Mouse (Mus musculus): Measurements from ENCODE around the gene Kcnc3.

Gene Kcnc3

DNA sequence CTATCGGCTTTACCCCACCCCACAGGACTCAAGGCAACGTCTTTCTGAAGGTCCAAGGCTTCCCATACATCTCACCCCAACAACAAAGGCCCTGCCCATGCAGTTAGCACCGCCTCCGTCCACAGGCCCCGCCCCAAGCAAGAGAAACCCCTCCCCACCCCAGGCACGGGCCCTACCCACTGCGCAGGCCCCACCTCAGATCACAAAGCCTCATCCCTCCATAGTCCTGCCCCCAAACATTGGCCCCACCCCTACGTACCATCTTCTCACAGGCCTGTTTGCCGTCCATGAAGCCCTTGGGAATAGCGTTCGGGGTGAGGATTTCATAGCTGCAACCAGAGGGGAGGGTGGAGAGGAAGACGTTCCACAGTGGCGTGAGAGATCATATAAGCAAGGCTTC lies 42.2 kb downstream of the Kcnc3 start:
- DNase-seq = no peak

DNA sequence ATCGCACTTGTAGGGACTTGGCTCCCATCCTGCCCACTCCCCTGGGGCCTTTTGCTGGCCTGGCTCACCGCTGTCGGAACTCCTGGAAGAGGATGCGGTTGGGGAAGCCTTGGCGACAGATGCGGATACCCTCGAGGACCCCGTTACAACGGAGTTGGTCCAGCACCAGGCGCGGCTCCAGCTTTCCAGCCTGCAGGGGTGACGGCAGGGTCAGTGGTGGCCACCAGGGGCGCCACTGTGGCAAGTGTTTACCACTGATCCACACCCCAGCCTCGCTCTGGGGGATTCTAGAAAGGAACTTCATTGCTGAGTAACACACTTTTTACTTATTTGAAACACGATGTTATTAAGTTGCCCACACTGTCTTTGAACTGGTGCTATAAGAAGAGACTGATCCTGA lies 42.9 kb downstream of the Kcnc3 start:
- DNase-seq = peak in 1 of 2 experiments; percentile 56

DNA sequence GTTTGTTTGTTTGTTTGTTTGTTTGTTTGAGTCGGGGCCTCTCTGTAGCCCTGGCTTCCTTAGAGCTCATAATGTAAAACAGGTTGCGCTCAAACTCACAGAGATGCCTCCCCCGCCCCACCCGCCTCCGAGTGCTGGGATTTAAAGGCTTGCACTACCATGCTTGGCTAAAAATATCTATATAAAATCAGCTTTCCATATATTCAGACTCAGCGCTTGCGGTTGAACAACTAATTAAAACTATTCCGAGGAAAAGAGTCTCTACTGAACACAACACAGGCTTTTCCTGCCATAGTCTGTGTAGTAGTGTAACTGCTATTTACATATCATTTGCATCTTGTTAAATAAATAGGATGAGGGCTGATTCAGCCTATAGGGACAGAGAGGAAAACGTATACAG lies 46.2 kb downstream of the Kcnc3 start:
- no peak for DNase-seq

DNA sequence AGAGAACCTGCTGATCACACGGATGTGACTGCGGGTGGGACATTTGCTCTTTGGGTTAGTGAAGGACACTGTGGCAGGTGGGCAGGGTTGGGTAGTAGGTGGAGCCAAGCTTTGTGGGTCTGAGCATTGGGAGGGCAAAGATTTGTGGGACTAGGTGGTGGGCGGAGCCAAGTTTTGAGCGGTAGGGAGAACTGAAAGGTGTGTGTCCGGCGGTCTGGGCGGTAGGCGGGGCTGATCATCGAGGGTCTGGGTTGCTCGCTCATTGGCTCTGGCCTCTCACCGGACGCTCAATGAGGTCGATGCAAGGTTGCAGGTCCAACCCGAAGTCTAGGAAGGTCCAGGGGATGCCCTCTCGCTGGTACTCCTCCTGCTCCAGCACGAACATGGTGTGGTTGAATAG lies 48.2 kb downstream of the Kcnc3 start:
- DNase-seq = no peak

DNA sequence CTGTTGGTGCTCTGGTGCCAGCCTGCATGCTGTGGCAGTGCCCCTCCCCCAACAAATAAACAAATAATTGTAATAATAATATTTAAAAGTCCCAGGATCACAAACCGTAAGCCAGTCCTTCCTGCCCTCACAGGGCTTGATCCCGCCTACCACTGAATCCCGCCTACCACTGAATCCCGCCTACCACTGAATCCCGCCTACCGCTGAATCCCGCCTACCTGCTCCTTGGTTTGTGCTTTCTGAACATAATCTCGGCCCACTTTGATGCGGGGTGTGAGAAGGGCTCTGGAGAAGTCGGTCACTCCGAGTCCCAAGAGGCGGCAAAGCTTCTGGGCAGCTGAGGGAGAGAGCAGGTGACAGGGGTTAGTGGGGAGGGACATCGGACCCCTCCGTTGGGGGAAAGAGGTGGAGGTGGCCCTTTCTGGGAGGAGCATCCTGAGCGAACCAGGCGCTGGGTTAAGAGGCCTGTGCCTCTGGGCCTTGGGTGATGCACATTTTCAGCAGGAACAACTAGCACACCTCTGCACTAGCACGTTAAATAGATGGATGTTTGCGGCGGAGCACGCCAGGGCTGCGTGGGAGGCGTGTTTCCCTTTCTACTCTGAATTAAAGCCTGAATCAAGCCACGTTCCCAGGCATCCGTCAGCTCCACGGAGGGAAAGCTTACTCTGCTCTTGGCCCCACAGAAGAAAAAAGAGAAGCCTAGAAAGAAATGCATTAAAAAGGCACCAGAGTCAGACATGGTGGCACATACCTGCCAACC lies 50.6 kb downstream of the Kcnc3 start:
- peak in 1 of 2 experiments; percentile 33 for DNase-seq

DNA sequence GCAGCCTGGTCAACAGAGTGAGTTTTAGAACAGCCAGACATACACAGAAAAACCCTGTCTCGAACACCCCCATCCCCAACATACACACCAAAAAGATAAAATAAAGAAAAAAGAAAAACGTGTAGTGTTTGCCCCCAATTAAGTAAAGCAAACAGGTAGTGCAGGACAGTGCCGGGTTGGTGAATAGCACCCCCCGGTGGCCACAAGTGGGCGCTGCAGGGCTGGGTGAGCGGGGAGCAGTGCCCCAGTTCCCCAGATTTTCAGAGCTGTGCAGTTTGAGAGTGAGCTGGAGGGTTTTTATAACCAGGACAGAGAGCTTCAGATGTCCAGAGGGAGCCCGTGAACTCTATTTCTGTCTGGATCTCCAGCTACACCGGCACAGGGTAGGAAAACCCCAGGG lies 51.4 kb downstream of the Kcnc3 start:
- peak in 1 of 2 experiments; percentile 68 for DNase-seq

DNA sequence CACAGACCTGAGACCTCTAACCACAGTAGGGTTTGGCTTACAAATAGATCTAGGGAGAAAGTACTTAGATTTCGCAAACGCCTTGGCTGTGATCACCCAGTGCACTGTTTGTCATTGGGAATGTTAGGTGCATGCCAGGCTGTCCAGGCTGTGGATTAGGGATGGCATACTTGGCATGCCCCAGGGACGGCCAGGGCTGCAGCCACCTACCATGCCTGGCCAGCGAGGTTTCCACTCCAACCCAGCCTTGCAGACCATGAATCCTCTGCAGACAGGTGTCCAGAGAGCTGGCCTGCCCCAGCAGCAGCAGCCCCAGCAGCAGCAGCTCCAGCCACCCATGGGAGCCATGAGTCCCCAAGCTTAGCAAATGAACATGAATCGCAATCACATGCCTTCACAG lies 54.8 kb downstream of the Kcnc3 start:
- DNase-seq = no peak

DNA sequence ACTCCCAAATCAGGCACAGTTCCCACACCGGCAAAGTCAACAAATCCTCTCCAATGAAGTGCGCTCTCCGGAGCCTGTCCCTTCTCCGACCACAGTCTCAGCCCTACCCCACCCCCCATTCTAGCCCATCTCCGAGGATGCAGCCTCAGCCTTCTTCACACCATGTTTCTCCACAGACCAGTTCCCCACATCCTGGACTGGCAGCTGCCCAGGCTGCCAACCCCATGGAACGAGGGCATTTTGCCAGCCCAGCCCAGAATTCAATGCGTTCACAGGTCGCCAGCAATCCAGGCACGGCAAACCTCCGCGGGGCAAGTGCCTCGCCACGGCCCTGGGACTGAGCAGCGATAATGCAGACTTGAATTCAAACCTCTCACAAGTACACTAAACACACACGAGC lies 55.5 kb downstream of the Kcnc3 start:
- DNase-seq = peak; percentile 63 to 81

DNA sequence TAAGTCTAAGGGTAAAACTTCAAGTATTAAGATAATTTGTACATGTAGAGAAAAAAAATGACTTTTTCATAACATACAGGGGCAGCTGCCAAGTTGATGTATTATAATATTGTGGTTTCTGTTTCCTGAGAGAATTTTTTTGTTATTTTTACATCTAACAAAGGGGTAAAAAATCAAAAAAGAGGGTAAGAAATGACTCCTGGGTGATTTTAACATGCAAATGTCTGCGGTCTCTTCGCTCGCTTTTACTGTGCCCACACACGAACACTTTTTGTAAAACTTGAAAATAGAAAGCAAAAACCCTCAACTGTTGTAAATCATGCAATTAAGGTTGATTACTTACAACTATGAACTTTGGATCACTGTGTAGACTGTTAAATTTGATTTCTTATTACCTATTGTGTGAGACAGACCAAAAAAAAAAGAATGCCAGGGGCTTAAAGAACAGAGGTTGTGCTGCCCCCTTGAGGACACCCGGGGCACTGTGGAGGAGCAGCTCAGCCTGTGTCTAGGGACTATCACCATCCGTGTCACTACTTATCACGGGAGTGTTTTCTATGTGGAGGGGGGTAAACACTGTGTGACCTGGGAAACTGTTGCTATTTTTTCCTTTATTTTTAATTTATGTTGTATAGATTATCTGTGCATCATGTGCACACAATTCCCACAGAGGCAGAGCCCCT lies 56.7 kb downstream of the Kcnc3 start:
- peak; percentile 70 to 90 for DNase-seq

DNA sequence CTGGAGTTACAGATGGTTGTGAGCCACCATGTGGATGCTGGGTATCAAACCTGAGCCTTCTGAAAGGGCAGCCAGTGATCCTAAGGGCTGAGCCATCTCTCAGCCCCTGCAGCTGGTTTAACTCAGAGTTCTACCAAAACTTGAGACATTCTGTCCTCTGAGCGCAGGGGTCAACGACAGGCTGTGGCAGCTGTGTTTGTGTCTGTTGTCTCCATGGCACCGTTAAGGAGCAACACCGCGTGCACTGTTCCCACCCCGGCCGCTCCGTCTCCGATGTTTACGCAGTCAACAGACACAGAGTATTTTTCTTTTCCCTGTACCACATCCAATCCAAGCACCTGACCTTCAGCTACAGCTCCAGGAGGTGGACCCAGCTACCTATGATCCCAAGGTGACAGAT lies 57.3 kb downstream of the Kcnc3 start:
- DNase-seq = no peak

DNA sequence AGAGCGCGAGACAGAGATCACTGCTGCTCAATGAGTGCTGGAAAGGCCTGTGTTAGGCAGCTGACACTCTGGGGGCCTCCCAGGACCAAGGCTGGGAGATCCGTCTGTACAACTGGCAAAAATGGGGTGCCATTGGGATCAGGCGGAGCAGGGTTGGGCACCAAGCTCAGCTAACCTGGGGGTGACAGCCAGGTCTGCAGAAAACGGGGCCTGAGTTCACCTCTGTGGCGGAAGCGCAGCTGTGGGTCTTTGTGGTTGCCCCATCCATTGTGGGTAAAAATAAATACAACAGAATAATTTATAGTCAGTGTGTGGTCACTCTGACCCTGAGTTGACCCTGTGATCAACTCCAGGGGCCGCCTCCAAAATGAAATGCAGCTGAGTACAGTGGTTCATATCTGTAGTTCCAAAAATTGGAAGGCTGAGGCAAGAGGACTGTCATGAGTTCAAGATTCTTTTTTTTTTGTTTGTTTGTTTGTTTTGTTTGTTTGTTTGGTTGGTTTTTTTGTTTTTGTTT lies 58.7 kb downstream of the Kcnc3 start:
- no peak for DNase-seq

DNA sequence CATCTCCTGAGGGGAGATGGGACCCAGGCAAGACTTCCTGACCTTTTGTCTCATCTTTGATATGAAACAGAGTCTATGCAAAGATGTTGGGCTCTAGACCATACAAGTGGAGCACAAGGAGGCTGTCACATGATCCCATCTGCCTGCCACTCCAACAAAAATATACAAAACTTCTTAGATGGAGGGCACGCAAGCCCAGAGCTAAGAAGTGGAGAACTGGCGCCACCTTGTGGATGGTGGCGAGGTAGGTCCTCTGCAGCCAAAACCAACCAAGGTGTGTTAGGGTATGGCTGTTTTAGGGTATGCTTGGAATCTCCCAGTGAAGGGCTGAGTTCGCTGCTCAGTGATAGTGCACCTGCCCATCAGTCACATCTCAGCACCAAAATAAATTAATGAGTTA lies 59.5 kb downstream of the Kcnc3 start:
- DNase-seq = peak; percentile 30 to 75

DNA sequence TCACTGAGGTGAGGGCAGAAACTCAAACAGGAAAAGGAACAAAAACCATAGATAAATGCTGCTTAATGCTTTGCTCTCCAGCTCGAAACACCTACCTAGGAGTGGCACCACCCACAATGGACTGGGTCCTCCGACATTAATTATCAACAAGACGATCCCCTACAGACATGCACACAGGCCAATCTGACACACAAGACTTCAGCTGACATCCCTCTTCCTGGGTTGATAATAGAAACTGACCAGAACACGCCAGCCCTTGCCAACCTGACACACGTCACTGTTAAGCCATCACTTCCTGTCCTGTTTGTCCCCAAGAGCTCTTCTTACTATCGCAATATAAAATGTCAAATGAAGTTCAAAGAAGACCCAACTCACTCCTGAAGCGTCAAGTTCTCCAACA lies 61.0 kb downstream of the Kcnc3 start:
- DNase-seq = no peak

DNA sequence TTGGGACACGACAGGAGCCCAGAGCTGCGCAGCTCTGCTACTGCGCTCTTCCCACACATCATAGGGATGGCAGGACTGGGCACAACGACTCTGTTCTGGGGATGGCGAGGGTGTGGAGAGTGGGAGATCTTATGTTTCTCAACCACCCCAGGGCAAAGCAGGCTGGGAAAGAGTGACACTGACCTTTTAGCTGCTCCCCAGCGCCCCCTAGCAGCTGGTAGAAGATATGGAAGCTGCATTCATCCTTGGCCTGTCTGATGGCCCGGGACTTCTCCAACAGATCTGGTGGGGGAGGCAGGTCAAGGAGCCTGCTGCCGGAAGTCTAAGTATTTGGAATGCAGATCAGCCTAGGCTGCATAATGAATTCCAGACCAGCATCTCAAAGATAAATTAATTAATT lies 63.3 kb downstream of the Kcnc3 start:
- DNase-seq = peak in 1 of 2 experiments; percentile 64
